17 mouse cellular contexts compared by ENCODE assay signal in the genomic region with DNA sequence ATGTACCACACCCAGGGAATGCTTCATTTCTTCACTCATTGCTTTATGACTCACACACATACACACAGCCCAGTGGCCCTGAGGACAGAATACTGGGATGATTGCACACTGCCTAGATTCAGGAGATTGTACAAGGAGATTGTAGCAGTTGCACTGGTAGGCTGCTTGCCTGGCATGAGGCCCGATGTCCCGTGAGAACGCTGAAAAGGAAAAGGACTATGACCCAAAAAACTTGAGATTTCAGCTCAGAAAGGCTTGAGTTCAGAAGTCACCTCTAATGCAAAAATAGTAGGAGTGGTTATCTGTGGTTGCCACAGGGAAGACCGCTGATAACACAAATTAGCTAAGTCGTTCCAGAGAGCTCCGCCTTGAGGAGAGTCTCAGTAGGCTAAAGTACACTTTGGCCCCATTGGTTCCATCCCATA. TPM values are rescaled to one million over a fixed set of nuclear protein-coding genes. Genes with fewer than 3 reads are reported as not detected.
DNase-seq lines count a peak whose midpoint lies in the region; ATAC-seq lines count a peak whose summit lies in the region.
"Had no signal": no experiment of that assay in that cellular context is flagged by ENCODE, and none has a peak within 500 bp of the region (broad histone marks: within the 10 kb centered on the region; RNA-seq: fewer than 3 reads in every experiment).

No protein-coding gene starts in this region.

- H3K4me1 ChIP-seq in stomach, embryonic 16.5 days (ENCODE audit: control insufficient read depth, insufficient read depth, low read length): no peaks in the 10 kb centered on the region
- no peaks in the 10 kb centered on the region for H3K4me1 ChIP-seq in limb, embryonic 10.5 days

- intact Hi-C loops in gastrocnemius, postnatal 36 days (cut with DNase I): no loop called here

- no peak overlapping the region for H3K9ac ChIP-seq in stomach, embryonic 16.5 days (ENCODE audit: low read length)

- no peak overlapping the region for H3K4me2 ChIP-seq in stomach, embryonic 16.5 days (ENCODE audit: low read depth, low read length)

- WGBS in stomach, embryonic 16.5 days: 54% methylated on average over 6 of the region's 6 CpGs
- WGBS in limb, embryonic 10.5 days: 70% methylated on average over 6 of the region's 6 CpGs

- no peaks in the 10 kb centered on the region for H3K9me3 ChIP-seq in stomach, embryonic 16.5 days (replicated peaks; ENCODE audit: control insufficient read depth, low read length)
- no peaks in the 10 kb centered on the region for H3K9me3 ChIP-seq in limb, embryonic 10.5 days (replicated peaks)

- DNase-seq in adrenal gland, adult (ENCODE audit: inconsistent age in 2 of 2, low spot score in 1 of 2): peak; percentile 30 to 73
- no peak for DNase-seq in adrenal gland, adult 18-20 months (ENCODE audit: low spot score in 2 of 2)
- DNase-seq in liver: peak; percentile 52
- DNase-seq in limb, embryonic 10.5 days (ENCODE audit: low spot score): no peak
- no peak for DNase-seq in cerebellum, postnatal 36 days
- no peak for DNase-seq in gastrocnemius, postnatal 36 days
- DNase-seq: cerebellum, postnatal 10 days; heart, adult 11 months; heart, postnatal 4 days; thymus, postnatal 36 days had no signal

- ATAC-seq in erythroid progenitor cell, adult 5-6 weeks (replicated peaks; ENCODE audit: low FRiP score, poor library complexity, severe bottlenecking): peak; percentile 90
- peak; percentile 69 for ATAC-seq in stomach, embryonic 16.5 days (ENCODE audit: insufficient read depth, low FRiP score)

- H3K4me3 ChIP-seq in stomach, embryonic 16.5 days (replicated peaks; ENCODE audit: low read length): no peak overlapping the region
- H3K4me3 ChIP-seq in limb, embryonic 10.5 days: no peak overlapping the region
- H3K4me3 ChIP-seq: layer of hippocampus, adult 2 months had no signal

- no peak overlapping the region for H3K27ac ChIP-seq in stomach, embryonic 16.5 days (ENCODE audit: low read length)
- no peak overlapping the region for H3K27ac ChIP-seq in limb, embryonic 10.5 days
- H3K27ac ChIP-seq: layer of hippocampus, adult 2 months had no signal

- no peaks in the 10 kb centered on the region for H3K27me3 ChIP-seq in stomach, embryonic 16.5 days (ENCODE audit: control insufficient read depth, insufficient read depth, low read length)
- H3K27me3 ChIP-seq in limb, embryonic 10.5 days (ENCODE audit: low read depth, poor library complexity, severe bottlenecking): no peaks in the 10 kb centered on the region

- no peaks in the 10 kb centered on the region for H3K36me3 ChIP-seq in stomach, embryonic 16.5 days (ENCODE audit: control insufficient read depth, insufficient read depth, low read length)
- H3K36me3 ChIP-seq in limb, embryonic 10.5 days: no peaks in the 10 kb centered on the region

RNA-seq across cellular contexts. Expression of gene Kmt5c, which starts 6.9 kb away (rescaled TPM):
- 10 to 100 TPM; 34.5 to 35.3 TPM for total RNA-seq in adrenal gland, adult 18-20 months (2021)
- 24.9 and 33.1 TPM in 2 replicates for total RNA-seq in erythroid progenitor cell, adult 5-6 weeks (2015; ENCODE audit: low replicate concordance)
- total RNA-seq in erythroid progenitor cell, adult 5-6 weeks (2017; ENCODE audit: low replicate concordance): 59.4 and 64.2 TPM in 2 replicates
- 59.6 and 64.3 TPM in 2 replicates for polyA plus RNA-seq in stomach, embryonic 16.5 days (2015; fragmentation: Nextera tagmentation; extraction: Ambion mirVana)
- 88.9 and 100 TPM in 2 replicates for polyA plus RNA-seq in limb, embryonic 10.5 days (2016; fragmentation: Nextera tagmentation; extraction: Ambion mirVana)
- 10 to 100 TPM in 1 of 2 experiments, 1 to 10 TPM in 1; 9.7 to 10.5 TPM for total RNA-seq in gastrocnemius, postnatal 36 days (2021)

RNA-seq across cellular contexts. Expression of gene Tmem150b, which starts 7.9 kb away (rescaled TPM):
- under 1 TPM; 0.36 to 0.38 TPM for total RNA-seq in adrenal gland, adult 18-20 months (2021)
- 1.4 TPM in 1 of 2 replicates, not detected in the other for total RNA-seq in erythroid progenitor cell, adult 5-6 weeks (2015; ENCODE audit: low replicate concordance)
- 0.68 TPM in 1 of 2 replicates, not detected in the other for total RNA-seq in erythroid progenitor cell, adult 5-6 weeks (2017; ENCODE audit: low replicate concordance)
- polyA plus RNA-seq in stomach, embryonic 16.5 days (2015; fragmentation: Nextera tagmentation; extraction: Ambion mirVana): 0.76 and 0.90 TPM in 2 replicates
- 0.13 TPM in 1 of 2 replicates, not detected in the other for polyA plus RNA-seq in limb, embryonic 10.5 days (2016; fragmentation: Nextera tagmentation; extraction: Ambion mirVana)
- not detected for total RNA-seq in gastrocnemius, postnatal 36 days (2021)

RNA-seq across cellular contexts. Expression of gene Cox6b2, which starts 19.9 kb away (rescaled TPM):
- 10 to 100 TPM in 1 of 2 experiments, 1 to 10 TPM in 1; 7.6 to 10.6 TPM for total RNA-seq in adrenal gland, adult 18-20 months (2021)
- 54.1 and 81.8 TPM in 2 replicates for total RNA-seq in erythroid progenitor cell, adult 5-6 weeks (2015; ENCODE audit: low replicate concordance)
- total RNA-seq in erythroid progenitor cell, adult 5-6 weeks (2017; ENCODE audit: low replicate concordance): 49.8 and 94.9 TPM in 2 replicates
- 61.4 and 70.0 TPM in 2 replicates for polyA plus RNA-seq in stomach, embryonic 16.5 days (2015; fragmentation: Nextera tagmentation; extraction: Ambion mirVana)
- 36.7 and 51.5 TPM in 2 replicates for polyA plus RNA-seq in limb, embryonic 10.5 days (2016; fragmentation: Nextera tagmentation; extraction: Ambion mirVana)
- 1 to 10 TPM; 1.4 to 1.9 TPM for total RNA-seq in gastrocnemius, postnatal 36 days (2021)

RNA-seq across cellular contexts. Expression of gene Fam71e2, which starts 38.1 kb away (rescaled TPM):
- total RNA-seq in adrenal gland, adult 18-20 months (2021): not detected
- not detected in 2 replicates for total RNA-seq in erythroid progenitor cell, adult 5-6 weeks (2015; ENCODE audit: low replicate concordance)
- not detected in 2 replicates for total RNA-seq in erythroid progenitor cell, adult 5-6 weeks (2017; ENCODE audit: low replicate concordance)
- polyA plus RNA-seq in stomach, embryonic 16.5 days (2015; fragmentation: Nextera tagmentation; extraction: Ambion mirVana): not detected in 2 replicates
- not detected in 2 replicates for polyA plus RNA-seq in limb, embryonic 10.5 days (2016; fragmentation: Nextera tagmentation; extraction: Ambion mirVana)
- total RNA-seq in gastrocnemius, postnatal 36 days (2021): not detected
- total RNA-seq: heart, postnatal 4 days; layer of hippocampus, adult 2 months had no signal
- polyA plus RNA-seq: brain, embryonic 14.5 days; embryonic facial prominence, embryonic 14.5 days; limb, embryonic 11.5 days; spleen, adult 2 months had no signal

RNA-seq across cellular contexts. Expression of gene Brsk1, which starts 42.6 kb away (rescaled TPM):
- total RNA-seq in adrenal gland, adult 18-20 months (2021): 1 to 10 TPM; 4.0 to 5.3 TPM
- total RNA-seq in erythroid progenitor cell, adult 5-6 weeks (2015; ENCODE audit: low replicate concordance): not detected in 2 replicates
- not detected in 2 replicates for total RNA-seq in erythroid progenitor cell, adult 5-6 weeks (2017; ENCODE audit: low replicate concordance)
- polyA plus RNA-seq in stomach, embryonic 16.5 days (2015; fragmentation: Nextera tagmentation; extraction: Ambion mirVana): 0.86 and 0.88 TPM in 2 replicates
- polyA plus RNA-seq in limb, embryonic 10.5 days (2016; fragmentation: Nextera tagmentation; extraction: Ambion mirVana): 1.3 TPM in 2 replicates
- total RNA-seq in gastrocnemius, postnatal 36 days (2021): 1 to 10 TPM in 1 of 2 experiments, under 1 TPM in 1; 0.54 to 1.6 TPM

Comparison
In these comparisons a context has a peak if more than half of its experiments do, and no peak if none do; other contexts are left out.
1. DNase-seq: peak in adrenal gland, adult (2 of 2) and liver (single experiment); none in adrenal gland, adult 18-20 months (0 of 2), limb, embryonic 10.5 days (single experiment), cerebellum, postnatal 36 days (0 of 2) and gastrocnemius, postnatal 36 days (0 of 2).
2. RNA of gene Cox6b2, which starts 19.9 kb away (total RNA-seq): 49.8 to 94.9 TPM in erythroid progenitor cell, adult 5-6 weeks; 7.6 to 10.6 TPM in adrenal gland, adult 18-20 months and 1.4 to 1.9 TPM in gastrocnemius, postnatal 36 days; every median in the first group is over 4 times any median in the second.